In the genomic region with DNA sequence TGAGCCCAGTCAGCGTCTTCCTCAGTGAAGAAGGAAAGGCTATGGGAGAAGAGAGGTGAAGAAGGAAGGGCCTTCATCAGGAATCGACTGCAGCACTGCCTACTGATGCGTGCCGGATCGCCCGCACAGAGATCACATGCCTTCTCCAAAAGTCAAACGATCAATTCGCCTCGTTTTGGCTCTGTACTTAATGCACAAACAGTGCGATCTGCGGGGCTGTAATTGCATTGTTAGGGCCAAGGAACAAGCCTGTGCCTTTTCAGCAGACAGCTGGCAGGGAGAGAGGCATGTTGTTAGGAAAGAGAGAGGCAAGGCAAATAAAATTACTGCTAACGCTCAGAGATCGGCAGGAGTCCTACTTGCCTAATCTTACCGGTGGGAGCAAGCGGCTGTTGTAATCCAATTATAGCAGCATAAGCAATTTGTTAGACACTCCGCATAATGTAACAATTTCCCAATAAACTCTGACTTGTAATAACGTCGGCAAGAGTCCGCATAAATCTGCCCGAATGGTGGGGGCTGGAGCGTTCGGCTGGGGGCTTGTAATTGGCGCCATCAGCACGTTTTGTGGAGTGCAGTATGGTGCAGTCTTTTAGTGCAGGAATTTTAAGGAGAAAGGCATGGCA, we compare ENCODE assay signal across 10 mouse cellular contexts.
DNase-seq lines count a peak whose midpoint lies in the region; ATAC-seq and TF ChIP-seq lines count a peak whose summit lies in the region.
"Had no signal": no experiment of that assay in that cellular context is flagged by ENCODE, and none has a peak within 500 bp of the region (broad histone marks: within the 10 kb centered on the region; RNA-seq: fewer than 3 reads in every experiment).

No protein-coding gene starts in this region.

- no peaks in the 10 kb centered on the region for H3K36me3 ChIP-seq in midbrain, embryonic 14.5 days (ENCODE audit: control insufficient read depth, insufficient read depth, low read length)
- H3K36me3 ChIP-seq: heart, embryonic 15.5 days had no signal

- peak overlapping the region; percentile 44 for H3K27ac ChIP-seq in left cerebral cortex, adult 2 months
- peak overlapping the region; percentile 85 for H3K27ac ChIP-seq in layer of hippocampus, adult 2 months
- peak overlapping the region; percentile 27 for H3K27ac ChIP-seq in midbrain, embryonic 14.5 days (replicated peaks; ENCODE audit: low read depth, low read length)
- H3K27ac ChIP-seq: heart, embryonic 15.5 days had no signal

- H3K4me3 ChIP-seq in left cerebral cortex, adult 2 months, result peak overlapping the region; percentile 10; the same call in 1 of the 2 replicates
- peak overlapping the region; percentile 23 for H3K4me3 ChIP-seq in layer of hippocampus, adult 2 months
- H3K4me3 ChIP-seq in midbrain, embryonic 14.5 days (replicated peaks; ENCODE audit: low read depth, low read length), result no peak overlapping the region
- H3K4me3 ChIP-seq: heart, embryonic 15.5 days had no signal

- H3K9ac ChIP-seq in midbrain, embryonic 14.5 days (replicated peaks; ENCODE audit: low read length), result no peak overlapping the region
- H3K9ac ChIP-seq: heart, embryonic 15.5 days had no signal

- H3K4me1 ChIP-seq in midbrain, embryonic 14.5 days (ENCODE audit: control insufficient read depth, insufficient read depth, low read length), result peaks cover 15% of the 10 kb centered on the region

- no peaks in the 10 kb centered on the region for H3K9me3 ChIP-seq in midbrain, embryonic 14.5 days (ENCODE audit: control insufficient read depth, low read length)
- H3K9me3 ChIP-seq: heart, embryonic 15.5 days had no signal

- peak overlapping the region; percentile 45 for H3K4me2 ChIP-seq in midbrain, embryonic 14.5 days (ENCODE audit: low read length)
- H3K4me2 ChIP-seq: heart, embryonic 15.5 days had no signal

- no peak for TF ChIP-seq CTCF in left cerebral cortex, adult 2 months (IDR thresholded peaks at IDR 0.05)
- no peak for TF ChIP-seq CTCF in layer of hippocampus, adult 2 months (conservative IDR thresholded peaks at IDR 0.05)

- intact Hi-C loops in left cerebral cortex, adult 2 months (cut with DNase I), result no loop called here

- no peak for ATAC-seq in midbrain, embryonic 14.5 days (ENCODE audit: low FRiP score, low TSS enrichment)
- ATAC-seq: Patski had no signal

- 13% methylated on average over 24 of the region's 24 CpGs for WGBS in midbrain, embryonic 14.5 days

- no peak for DNase-seq in left cerebral cortex, adult 2 months (ENCODE audit: extremely low spot score in 1 of 2, low spot score in 2 of 2)
- DNase-seq in left cerebral cortex, adult 8-10 months (ENCODE audit: low spot score in 2 of 2), result no peak
- DNase-seq in cerebellum, postnatal 25 days, result peak; percentile 48 to 56
- DNase-seq in layer of hippocampus, adult 2 months (ENCODE audit: low spot score in 2 of 2), result peak; percentile 49 to 60
- DNase-seq in midbrain, embryonic 14.5 days, result peak; percentile 72
- DNase-seq in spleen, postnatal 14 days (ENCODE audit: low spot score in 2 of 2), result no peak
- no peak for DNase-seq in testis, postnatal 14 days (ENCODE audit: low spot score)
- DNase-seq in embryo, embryonic 9.5 days (ENCODE audit: extremely low spot score), result no peak

- peaks cover 3% of the 10 kb centered on the region for H3K27me3 ChIP-seq in midbrain, embryonic 14.5 days (ENCODE audit: control insufficient read depth, insufficient read depth, low read length)
- H3K27me3 ChIP-seq: heart, embryonic 15.5 days; Patski had no signal

Comparison
In these comparisons a context has a peak if more than half of its experiments do, and no peak if none do; other contexts are left out.
1. DNase-seq: peak in cerebellum, postnatal 25 days (2 of 2), layer of hippocampus, adult 2 months (2 of 2) and midbrain, embryonic 14.5 days (single experiment); none in left cerebral cortex, adult 2 months (0 of 2), left cerebral cortex, adult 8-10 months (0 of 2), spleen, postnatal 14 days (0 of 2), testis, postnatal 14 days (single experiment) and embryo, embryonic 9.5 days (single experiment).
2. H3K27ac ChIP-seq: peak in every context shown above with its lines; median percentile 85 in layer of hippocampus, adult 2 months; 44 in left cerebral cortex, adult 2 months; 27 in midbrain, embryonic 14.5 days.